Mouse (Mus musculus) kidney, adult 8-10 months (tissue): ENCODE data around the gene Spata13.

ENCODE experiments used
- DNase-seq, 2 experiments: peaks; one replicate each; pipeline ENCODE4 v3.0.0; 2022

Spata13 gene

DNA sequence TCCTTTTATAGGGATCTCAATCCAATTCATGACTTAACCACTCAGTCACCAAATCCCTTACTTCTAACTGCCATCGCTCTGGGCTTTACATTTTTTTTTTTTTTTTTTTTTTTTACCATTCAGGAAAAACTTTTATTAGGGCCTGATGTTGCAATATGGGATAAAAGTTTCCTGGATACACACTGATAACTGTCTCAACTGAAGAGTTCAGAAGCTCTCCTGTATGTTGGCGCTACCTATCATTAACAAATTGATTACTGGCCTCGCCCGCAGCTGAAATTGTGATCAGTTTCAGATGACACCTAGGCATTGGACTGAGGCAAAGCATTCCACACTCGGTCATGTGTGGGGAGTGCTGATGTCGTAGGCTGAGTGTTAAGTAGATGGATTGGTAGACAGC is 7.3 kb downstream of the Spata13 start:
- DNase-seq: no peak

DNA sequence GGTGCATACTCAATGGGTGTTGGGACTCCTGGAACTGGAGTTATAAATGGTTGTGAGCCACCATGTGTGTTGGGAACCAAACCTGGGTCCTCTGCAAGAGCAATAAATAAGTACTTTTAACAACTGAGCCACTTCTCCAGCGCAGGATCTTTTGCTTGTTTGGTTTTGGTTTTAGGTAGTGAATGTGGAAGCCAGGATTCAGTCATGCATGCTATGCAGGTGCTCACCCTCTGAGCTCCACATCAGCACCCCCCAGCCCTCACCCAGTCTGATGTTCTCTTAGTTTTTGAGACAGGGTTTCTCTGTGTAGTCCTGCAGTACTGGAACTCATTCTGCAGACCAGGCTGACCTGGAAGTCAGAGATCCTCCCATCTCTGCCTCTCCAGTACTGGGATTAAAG is 8.3 kb downstream of the Spata13 start:
- no peak for DNase-seq

DNA sequence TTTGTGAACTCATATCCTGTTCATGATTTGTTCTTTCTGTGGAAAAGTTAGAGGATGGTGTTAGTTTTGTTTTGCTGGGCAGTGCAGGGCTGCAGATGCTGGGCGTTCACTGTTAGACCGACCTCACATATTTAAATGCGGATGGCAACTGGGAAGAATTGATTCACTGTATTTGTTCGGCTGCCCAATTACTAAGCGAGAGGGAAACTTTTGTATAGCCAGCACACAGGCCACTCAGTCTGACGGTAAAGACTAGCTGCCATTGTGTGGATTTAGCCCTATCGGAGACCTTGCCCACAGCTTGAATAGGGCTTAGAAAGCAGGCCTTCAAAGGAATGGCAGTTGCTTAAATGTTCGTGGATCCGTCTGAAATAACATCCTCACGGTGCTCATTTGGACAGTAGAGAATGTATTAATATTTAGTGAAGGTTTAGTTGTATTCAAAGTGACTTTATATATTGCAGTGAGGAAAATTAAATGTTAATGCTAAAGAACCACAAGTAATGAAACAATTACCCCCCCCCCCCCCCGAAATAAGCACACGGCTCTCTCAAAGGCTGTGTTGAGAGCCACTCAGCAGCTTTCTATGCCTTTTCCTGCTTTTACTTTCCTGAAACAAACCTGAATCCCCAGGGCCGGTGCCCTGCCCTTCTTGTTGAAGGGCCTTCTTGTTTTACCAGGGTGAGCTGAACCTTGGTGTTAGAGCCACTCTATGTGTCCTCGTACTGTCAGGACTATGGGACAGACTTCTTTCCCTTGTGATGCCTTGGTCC is 9.5 kb downstream of the Spata13 start:
- no peak for DNase-seq

DNA sequence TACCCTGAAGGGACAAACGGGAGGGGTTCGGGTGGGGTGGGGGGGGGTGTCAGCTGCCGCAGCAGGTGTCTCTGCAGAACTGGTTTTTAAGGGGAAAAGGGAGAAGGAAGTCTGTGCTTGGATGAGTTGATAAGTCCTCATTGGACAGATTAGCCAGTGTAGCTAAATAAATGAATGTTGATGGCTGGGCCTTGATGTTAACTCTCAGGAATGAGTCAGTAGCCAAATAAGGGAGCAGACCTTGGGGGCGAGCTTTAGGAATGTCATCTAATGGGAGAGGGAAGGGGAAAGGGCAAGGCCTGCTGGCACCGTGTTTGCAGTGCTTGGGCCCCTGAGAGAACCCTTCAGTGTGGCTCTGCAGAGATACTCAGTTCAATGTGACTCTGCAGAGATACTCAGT is 12.6 kb downstream of the Spata13 start:
- no peak for DNase-seq

DNA sequence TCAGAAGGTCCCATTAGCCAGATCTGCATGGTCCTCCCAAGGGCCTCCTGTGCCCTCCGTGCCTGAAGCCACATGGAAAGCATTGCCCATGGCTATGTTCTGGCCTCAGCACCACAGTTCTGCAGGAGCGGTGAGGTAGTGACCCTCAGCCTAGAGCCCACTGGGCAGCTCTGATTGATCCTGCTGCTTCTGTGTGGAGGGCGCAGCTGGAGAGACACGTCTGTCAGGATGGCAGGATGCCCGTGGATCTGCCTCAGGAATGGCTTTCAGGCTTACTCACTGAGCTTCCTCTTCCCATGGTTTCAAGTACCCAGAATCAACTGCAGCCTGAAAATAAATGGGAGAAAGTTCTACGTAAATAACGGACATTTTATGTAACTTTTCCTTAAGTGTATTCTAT is 14.1 kb downstream of the Spata13 start:
- DNase-seq: no peak

DNA sequence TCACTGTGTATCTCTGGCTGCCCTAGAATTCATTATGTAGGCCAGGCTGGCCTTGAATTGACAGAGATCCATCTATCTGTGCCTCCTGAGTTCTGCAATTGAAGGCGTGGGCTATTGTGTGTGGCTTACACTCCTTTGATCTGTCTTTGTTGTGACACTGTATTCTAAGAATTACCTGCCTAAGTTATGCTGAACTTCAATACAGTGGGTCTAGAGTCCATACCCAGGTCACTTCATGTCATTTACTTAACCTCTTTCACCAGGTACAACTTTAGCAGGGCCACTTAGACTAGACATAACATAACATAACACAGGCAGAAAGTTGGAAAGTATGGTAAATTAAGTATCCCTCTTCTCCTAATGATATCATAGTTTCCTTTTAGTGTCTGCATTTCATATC is 15.2 kb downstream of the Spata13 start:
- no peak for DNase-seq

DNA sequence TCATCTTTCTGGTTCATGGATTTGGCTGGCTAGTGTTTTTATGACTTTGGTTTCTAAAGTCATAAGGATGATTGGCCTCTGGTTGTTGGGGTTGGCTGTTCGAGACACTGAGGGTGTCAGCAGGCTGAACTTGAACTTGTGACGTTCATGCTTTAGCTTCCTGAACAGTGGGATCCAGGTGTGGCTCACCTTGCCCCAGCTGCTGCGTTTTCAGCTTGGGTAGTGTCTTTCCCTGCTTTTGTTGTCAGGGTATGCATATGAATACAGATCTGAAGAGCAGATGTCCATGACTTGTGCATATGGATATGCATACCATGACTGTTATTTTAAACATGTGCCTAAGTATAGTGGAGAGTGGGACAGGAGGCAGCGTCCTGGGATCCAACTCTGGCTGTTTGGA is 19.4 kb downstream of the Spata13 start:
- no peak for DNase-seq

DNA sequence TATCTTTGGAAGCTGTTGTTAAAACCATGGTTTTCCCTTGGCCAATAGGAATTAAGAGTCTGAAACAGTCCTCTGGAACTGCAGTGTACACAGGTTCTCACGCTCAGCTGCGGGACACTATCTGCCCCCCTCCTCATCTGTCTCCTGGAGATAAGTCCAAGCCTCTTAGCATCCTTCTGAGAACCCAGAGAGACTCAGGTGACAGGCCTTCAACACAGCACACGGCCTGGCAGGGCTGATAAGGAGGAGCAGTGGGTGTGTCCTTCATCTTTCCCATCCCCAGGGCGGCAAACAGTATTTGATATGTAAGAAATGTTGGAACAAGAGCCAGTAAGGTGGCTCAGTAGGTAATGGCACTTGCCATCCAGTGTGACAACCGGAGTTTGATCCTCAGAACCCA is 20.2 kb downstream of the Spata13 start:
- DNase-seq: no peak

DNA sequence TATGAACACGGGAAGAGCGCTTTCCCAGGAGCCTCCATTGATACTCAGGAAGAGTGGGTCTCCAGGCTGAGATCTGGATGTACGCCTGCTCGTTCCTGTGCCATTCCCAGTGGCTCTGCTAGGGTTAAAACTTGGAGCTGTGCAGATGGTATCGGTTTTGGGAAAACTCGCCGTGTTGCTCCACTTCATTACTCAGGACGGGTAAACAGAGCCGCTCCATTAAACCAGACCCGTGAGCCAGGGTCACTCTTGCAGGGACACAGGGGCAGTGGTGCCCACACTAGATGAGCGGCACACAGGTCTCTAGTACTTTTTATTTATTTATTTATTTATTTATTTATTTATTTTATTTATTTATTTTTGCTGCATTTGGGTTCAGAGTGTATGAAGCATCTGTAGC is 20.9 kb downstream of the Spata13 start:
- peak in 1 of 2 experiments; percentile 58 for DNase-seq

DNA sequence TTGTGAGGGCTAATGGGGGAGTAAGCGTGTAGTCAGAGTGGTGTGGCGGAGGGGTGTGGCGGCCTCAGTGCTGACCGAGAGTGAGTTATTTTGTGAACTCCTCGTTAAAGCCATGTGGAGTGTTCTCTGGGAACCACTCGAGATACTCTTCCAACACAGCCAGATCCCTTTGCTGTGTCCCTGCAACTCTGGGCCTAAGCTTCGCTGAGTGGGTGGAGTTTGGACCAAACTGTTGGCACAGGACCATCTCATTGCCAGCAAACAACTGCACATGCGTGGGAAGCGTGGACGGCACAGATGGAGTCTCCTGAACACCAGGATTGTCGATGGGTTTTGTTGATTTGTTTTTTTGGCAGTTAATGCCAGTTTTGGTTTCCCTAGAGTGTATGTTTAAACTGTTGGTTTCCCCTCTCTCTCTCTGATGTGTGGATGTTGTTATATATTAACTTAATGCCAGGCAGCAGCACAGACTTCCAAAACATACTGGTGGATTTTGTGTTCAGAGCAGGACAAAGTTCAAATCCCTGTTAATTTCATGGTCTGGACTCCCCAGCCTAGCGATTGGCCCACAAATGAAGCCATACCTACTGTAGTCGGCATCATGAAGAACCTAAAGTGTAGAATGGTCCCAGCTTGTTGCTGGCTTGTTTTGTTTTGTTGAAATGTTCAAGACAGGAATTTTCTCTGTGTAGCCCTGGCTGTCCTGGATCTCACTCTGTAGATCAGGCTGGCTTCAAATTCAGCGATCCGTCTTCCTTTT is 22.3 kb downstream of the Spata13 start:
- peak; percentile 90 to 91 for DNase-seq

DNA sequence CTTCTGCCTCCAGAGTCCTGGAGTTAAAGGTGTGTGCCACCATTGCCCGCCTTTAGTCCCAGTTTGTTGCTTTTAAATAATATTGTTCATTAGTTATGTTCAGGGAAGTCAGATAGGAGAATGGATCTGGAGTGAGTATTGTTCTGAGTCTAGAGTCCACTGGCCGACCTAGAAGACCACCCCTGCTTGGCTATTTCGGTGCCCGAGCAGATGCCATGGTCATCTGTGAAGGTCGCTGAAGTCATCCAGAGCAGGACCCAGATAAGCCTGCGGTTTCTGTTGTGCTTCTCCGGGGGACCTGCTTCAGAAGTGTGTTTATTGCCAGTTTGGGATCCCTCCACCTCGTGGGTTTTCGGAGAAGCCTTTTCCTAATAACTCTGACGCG is 22.9 kb downstream of the Spata13 start:
- no peak for DNase-seq

DNA sequence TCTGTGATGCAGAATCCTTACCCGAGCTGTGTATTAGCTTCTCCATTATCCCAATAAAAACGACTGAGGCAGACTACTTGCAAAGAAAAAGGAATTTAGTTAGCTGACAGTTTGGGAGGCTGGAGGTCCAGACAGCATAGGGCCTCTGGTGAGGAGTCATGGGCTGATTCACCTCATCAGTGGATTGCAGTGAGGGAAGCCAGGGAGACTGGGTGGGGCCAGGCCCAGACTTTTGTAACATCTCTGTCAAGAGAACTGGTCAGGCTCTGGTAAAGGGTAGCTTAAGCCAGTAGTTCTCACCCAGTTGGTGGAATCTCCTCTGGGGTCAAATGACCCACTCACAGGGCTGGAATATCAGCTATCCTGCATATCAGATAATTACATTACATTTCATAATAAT is 24.1 kb downstream of the Spata13 start:
- no peak for DNase-seq

DNA sequence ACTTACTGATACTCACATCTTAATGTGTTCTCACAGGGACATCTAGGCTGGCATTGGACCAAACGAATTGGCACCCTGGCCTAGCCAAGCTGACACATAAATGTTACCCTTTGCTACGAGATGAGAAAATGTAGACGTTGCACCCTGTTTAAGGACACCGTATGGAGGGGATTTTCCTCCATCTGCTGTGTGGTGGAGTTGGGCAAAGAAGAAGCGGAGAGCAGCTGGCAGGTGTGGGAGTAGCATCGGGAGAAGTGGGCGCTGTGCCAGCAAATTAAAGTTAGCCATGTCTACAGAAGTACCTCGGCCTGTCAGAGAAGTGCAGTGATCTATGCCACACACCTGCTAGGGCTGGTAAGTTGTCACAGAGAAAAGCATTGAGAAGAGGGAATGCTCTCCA is 25.7 kb downstream of the Spata13 start:
- DNase-seq: no peak

DNA sequence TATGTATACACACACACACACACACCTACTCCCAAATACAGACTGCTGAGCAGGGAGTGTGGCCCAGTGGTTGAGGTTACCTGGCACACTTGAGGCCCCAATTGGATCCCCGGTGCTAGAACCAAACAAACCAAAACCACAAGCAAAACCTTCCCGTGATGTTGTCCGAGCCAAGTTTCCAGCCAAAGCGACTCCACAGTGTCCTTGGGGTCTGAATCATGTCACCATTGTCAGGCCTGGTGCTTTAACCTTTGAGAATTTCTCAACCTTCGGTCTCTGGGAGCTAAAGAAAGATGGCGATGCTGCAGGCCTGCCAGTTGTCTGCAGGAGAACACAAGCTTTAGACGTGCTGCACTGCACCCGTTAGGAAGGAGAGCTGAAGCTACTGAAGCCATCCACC is 26.8 kb downstream of the Spata13 start:
- no peak for DNase-seq

DNA sequence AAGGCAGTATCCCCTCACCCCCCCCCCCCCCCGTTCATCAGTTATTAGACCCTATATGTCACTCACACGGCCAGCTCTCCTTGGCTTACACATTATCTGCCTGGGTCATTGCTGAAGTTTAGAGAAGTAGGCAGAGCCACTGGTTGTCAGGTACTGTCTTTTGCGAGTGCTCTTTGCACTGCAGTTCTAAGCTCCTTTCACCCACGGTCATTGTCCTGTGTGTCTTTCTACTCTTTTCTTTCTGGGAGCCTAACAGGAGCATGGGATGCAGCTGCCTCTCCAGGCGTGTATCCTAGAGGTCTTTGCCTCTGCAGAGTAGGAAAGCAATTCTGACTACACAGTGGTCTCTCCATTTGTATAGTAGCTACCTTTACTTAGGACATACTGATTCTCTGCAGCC is 27.5 kb downstream of the Spata13 start:
- DNase-seq: no peak

DNA sequence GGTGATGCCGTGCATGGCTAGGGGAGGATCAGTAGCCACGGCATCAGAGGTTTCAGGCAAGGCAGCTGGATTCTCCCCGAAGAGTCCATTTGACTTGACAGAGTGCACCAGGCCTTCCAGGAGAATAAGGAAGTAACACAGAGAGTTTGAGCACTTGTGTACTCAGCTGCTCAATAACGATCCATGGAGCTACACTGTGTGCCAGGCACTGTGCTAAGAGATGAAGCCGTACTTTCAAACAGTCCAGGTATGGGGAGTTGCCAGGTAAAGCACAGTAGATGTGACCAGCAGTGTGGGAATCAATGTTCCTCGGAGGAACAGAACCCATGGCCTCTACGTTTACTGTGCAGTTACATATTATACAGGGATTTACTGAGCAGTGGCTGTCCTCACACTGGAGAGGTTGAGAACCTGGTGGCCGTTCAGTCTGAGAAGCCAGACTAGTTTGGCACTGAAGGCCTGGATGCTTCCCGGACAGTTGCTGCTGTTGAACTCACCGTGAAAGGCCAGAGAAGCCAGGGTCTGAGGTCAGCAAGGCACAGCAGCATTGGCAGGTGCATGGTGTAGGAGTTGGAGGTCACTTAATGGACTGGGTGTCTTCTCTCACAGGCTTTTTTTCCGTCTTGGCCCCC is 29.6 kb downstream of the Spata13 start:
- DNase-seq: peak; percentile 32 to 41

DNA sequence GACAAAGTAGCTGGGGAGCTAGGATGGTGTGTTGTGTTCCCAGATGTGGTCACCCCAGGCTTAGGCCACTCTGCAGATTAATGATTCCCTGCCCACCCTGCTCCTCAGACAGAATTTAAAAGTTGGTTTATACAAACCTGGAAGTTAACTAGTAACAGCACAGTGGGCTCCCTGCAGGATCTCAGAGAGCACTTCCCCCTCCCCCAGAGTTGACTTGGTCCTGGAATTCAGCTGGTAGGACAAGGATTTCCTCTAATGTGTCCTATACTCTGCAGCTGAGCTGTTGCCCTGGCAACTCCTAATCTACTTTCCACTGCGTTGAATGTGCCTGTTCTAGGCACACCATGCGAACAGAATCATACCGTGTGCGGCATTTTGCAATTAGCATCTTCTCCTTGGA is 30.8 kb downstream of the Spata13 start:
- DNase-seq: peak; percentile 75 to 80

DNA sequence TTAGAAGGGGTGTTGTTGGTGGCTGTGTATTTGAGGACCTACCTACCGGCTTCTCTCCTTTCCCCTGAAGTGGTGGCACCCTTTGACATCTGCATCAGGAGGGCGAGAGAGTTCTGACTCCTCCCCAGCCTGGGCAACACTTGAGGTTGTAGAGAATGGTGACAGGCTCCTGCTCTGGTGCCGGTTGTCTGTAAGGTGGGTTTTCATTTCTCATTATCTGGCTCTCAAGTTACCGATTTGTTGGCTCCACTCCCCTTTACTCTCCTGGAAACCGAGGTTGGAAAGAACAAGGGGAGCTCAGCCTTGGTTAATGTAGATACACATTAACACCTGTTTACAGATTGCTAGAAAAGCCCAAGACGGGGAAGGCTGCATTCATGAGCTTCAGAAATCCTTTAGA is 31.5 kb downstream of the Spata13 start:
- DNase-seq: peak; percentile 70 to 85

DNA sequence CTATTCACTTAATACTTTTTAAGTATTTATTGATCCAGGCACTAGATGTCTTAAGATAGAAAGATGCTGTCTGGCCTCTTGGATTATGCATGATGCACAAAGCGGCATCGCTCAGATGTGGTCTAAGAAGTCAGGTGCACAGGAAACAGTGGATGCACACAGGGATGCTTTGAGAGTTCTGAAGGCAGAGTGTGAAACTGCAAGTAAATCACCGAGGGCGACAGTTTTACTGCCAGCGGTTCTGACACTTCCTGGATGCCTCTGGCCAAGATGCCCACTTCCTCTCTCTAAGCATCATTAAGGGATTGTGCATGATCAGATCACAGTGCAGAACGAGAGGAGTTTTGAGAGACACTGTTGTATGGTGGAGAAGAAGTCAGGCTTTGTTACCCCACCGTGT is 32.5 kb downstream of the Spata13 start:
- no peak for DNase-seq

DNA sequence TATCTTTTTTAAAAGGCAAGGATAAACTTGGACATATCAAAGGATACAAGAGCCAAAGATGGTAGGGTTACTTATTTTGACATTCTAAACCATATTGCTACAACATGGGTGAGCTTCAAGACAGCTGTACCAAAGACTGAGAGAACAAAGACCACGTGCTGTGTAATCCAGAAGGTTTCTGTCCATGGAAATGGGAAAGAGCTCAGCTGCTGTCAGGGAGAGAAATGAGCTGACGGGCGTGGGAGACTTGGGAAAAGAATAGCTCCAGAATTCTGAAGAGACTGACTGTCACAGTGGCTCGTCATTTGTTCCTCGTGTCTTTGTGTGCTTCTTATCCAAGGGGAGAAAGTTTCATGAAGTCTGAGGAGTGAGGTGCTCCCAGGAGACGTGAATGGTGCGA is 36.4 kb downstream of the Spata13 start:
- DNase-seq: no peak

DNA sequence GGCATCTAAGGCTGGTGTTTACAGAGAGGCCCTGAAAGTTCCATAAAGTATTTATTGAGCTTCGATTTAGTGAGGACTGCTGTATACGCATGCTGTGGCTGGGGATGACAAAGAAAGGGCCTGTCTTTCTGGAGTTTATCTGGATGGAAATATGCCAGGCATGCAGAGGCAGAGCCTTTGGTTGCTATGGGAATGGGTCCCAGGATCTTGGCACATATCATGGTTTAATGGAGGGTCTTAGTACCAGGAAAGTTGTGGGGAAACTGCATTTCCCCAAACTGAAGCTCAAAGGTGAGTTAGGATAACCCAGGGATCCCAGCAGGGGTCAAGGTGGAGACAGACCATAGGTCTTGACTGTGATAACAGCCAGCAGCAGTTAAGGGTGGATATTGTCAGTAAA is 37.7 kb downstream of the Spata13 start:
- no peak for DNase-seq

DNA sequence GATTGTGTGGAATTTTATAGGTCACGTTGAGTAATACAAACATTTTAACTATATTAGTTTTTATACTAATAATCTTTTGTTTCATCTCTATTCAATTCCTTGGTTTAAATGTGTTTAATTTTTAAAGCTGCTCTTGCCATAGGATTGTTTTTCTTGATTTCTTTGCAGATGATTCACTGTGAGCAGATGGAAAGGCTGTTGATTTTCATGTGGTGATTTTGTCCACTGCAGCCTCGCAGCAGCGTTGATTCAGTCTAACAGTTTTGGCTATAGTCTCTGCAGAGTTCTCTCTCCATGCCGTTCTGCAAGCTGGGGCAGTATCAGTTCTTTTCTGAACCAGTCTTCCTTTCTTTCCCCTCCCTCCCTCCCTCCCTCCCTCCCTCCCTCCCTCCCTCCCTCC is 41.9 kb downstream of the Spata13 start:
- DNase-seq: no peak

DNA sequence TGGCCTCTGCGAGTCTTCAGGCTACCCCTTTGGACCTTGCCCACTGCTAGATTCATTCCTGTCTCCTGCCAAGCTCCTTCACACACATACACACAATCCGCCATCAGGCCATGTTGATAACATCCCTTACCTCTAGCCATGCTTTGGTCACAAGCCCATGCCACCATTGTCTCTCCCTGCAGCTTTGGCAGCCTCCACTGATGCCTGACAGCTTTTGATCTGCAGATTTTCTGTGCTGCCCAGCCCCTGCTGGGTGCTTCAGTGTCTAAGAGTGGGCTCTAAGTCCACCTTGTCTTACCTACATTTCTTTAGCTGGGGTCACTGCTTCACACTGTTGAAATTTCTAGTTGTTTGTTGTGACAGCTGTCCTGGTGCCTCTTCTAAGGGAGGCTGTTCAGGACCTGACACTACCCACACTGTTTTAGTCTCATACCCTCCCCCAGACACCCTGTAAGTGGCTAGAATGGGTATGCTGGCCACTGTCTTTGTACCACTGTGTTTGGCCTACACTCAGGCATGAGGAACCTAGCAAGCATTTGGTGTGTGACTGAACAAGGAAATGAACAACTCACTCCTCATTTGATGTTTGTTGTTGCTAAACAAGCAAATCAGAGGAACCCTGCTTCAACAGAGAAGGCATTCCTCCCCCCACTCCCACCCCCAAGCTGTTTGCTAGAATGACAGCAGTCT is 43.0 kb downstream of the Spata13 start:
- DNase-seq: no peak
